Mouse (Mus musculus): Measurements from ENCODE around the gene AW146154. TPM values are rescaled to one million over a fixed set of nuclear protein-coding genes. Genes with fewer than 3 reads are reported as not detected.

Gene AW146154
- polyA plus RNA-seq (2014; fragmentation: Illumina TruSeq; extraction: RNeasy Lipid Tissue Mini Kit (QIAGEN cat#74804); ENCODE audit: low read depth, low replicate concordance) = 5.2 TPM

GRCm38 (mm10) chr7:41499389-41500049 is at the start of gene AW146154, which contains the start of gene Gm20449:
Gene AW146154 (minus strand): TSS chr7:41499890.
Gene Gm20449 (minus strand): TSS chr7:41499417.

DNA sequence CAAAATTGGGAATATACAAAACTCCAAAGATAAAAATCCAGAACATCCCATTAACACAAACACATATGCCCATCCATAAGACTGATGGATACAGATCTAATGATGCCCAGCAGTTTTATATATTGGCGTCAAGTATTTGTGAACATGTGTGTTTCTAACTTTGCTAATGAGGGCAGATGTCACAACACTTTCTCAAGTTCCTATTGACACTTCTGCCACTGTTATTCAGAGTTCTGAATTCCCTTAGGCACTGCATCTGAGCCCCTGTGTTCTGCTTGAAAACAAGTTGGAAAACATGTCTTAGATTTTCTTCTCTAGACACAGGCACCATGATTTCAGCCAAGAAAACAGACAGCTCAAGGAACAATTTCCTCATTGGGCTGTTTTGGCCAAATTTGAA is 51.1 kb downstream of the AW146154 start, which contains the start of gene Vmn2r57:
TSS of gene Vmn2r57 (minus strand) at position 101 of the 400 bp plus-strand sequence.

Other genes with a start within 250 kb of the AW146154 start
- gene AI987944, start 106.5 kb downstream of the AW146154 start, polyA plus RNA-seq (2014; fragmentation: Illumina TruSeq; extraction: RNeasy Lipid Tissue Mini Kit (QIAGEN cat#74804); ENCODE audit: low read depth, low replicate concordance) = 12.9 TPM
- gene Vmn2r57, start 51.2 kb downstream of the AW146154 start, polyA plus RNA-seq (2014; fragmentation: Illumina TruSeq; extraction: RNeasy Lipid Tissue Mini Kit (QIAGEN cat#74804); ENCODE audit: low read depth, low replicate concordance) = 0.47 TPM
- 0.16 TPM for gene Gm20449, start 473 bp downstream of the AW146154 start, polyA plus RNA-seq (2014; fragmentation: Illumina TruSeq; extraction: RNeasy Lipid Tissue Mini Kit (QIAGEN cat#74804); ENCODE audit: low read depth, low replicate concordance)
- gene Gm6871, start 73.8 kb upstream of the AW146154 start, polyA plus RNA-seq (2014; fragmentation: Illumina TruSeq; extraction: RNeasy Lipid Tissue Mini Kit (QIAGEN cat#74804); ENCODE audit: low read depth, low replicate concordance) = not detected
- gene 2610021A01Rik, start 99.3 kb upstream of the AW146154 start, polyA plus RNA-seq (2014; fragmentation: Illumina TruSeq; extraction: RNeasy Lipid Tissue Mini Kit (QIAGEN cat#74804); ENCODE audit: low read depth, low replicate concordance) = 7.7 TPM
- 7.9 TPM for gene Zfp788, start 133.3 kb upstream of the AW146154 start, polyA plus RNA-seq (2014; fragmentation: Illumina TruSeq; extraction: RNeasy Lipid Tissue Mini Kit (QIAGEN cat#74804); ENCODE audit: low read depth, low replicate concordance)

Measured in heart, adult 10 weeks (tissue).